Mouse (Mus musculus) hindbrain, embryonic 10.5 days (tissue): Measurements from ENCODE around the gene Gm10306. TPM values are rescaled to one million over a fixed set of nuclear protein-coding genes. Genes with fewer than 3 reads are reported as not detected.

Source experiments
- DNase-seq: peaks from one replicate; pipeline ENCODE4 v3.0.0-alpha.2; 2017; ENCODE audit warnings: low spot score
- H3K27ac ChIP-seq: fragments of 300-500 bp; sonication (generic); 2 replicates; pipeline ENCODE4 v1.5.1; 2016; ENCODE audit warnings: mild to moderate bottlenecking, moderate library complexity
- H3K27me3 ChIP-seq: fragments of 300-500 bp; sonication (generic); 2 replicates; pipeline ENCODE4 v1.6.1; 2016; ENCODE audit warnings: mild to moderate bottlenecking; ENCODE audit not compliant: poor library complexity, insufficient read depth, severe bottlenecking
- H3K36me3 ChIP-seq: fragments of 300-500 bp; sonication (generic); 2 replicates; pipeline ENCODE4 v1.6.1; 2016; ENCODE audit warnings: mild to moderate bottlenecking, moderate library complexity
- H3K4me1 ChIP-seq: fragments of 300-500 bp; sonication (generic); replicated peaks from 2 replicates; pipeline ENCODE4 v1.6.1; 2016; ENCODE audit warnings: mild to moderate bottlenecking
- H3K4me3 ChIP-seq: fragments of 300-500 bp; sonication (generic); 2 replicates; pipeline ENCODE4 v1.5.1; 2016; ENCODE audit warnings: mild to moderate bottlenecking, moderate library complexity
- H3K9me3 ChIP-seq: fragments of 300-500 bp; sonication (generic); 2 replicates; pipeline ENCODE4 v1.6.1; 2016; ENCODE audit warnings: mild to moderate bottlenecking, moderate library complexity
- WGBS: fragments of 180-500 bp; shearing (Covaris S2); methylation state at CpG from one replicate; pipeline ENCODE4 v1.1.7; 2016; 5-methylcytosine and 5-hydroxymethylcytosine counted together
- polyA plus RNA-seq: library from polyadenylated mRNA; unstranded; fragments of >200 nt; fragmentation: Nextera tagmentation; extraction: Ambion mirVana; gene quantifications from 2 replicates; pipeline ENCODE4 v1.2.1, GENCODE M21; 2016

The Gm10306 gene
- polyA plus RNA-seq, 1 experiment from 2014 or later, result not detected

GRCm38 (mm10) chr4:94564297-94564696 lies 8.0 kb downstream of the Gm10306 start:
- peaks cover 7% of the 10 kb centered on the region for H3K4me1 ChIP-seq
- H3K9me3 ChIP-seq, result no peaks in the 10 kb centered on the region
- H3K27ac ChIP-seq, result no peak overlapping the region
- H3K27me3 ChIP-seq, result no peaks in the 10 kb centered on the region
- peaks cover 24% of the 10 kb centered on the region for H3K36me3 ChIP-seq
- no peak overlapping the region for H3K4me3 ChIP-seq
- no peak for DNase-seq

- Histone ChIP-seq H3K27ac (no peak overlapping the region), H3K36me3 (peaks cover 82% of the 10 kb centered on the region), H3K4me1 (no peaks in the 10 kb centered on the region), H3K27me3 (no peaks in the 10 kb centered on the region), H3K9me3 (no peaks in the 10 kb centered on the region), H3K4me3 (no peak overlapping the region)
- no peak for DNase-seq
- 91% methylated on average over 4 of the region's 4 CpGs for WGBS
Measured at GRCm38 (mm10) chr4:94572677-94573076, 16.3 kb downstream of the Gm10306 start.

GRCm38 (mm10) chr4:94591765-94592381 lies 35.5 kb downstream of the Gm10306 start:
- no peaks in the 10 kb centered on the region for H3K27me3 ChIP-seq
- DNase-seq, result no peak
- 87% methylated on average over 4 of the region's 4 CpGs for WGBS

GRCm38 (mm10) chr4:94592709-94593108 lies 36.4 kb downstream of the Gm10306 start:
- Histone ChIP-seq H3K9me3 (no peaks in the 10 kb centered on the region), H3K36me3 (0 out of 2 replicates have a peak, but pooled peaks cover 3% of the 10 kb centered on the region), H3K4me3 (no peak overlapping the region), H3K4me1 (no peaks in the 10 kb centered on the region), H3K27me3 (no peaks in the 10 kb centered on the region), H3K27ac (no peak overlapping the region)
- no peak for DNase-seq

More at GRCm38 (mm10) chr4:94591765-94592381, 35.5 kb downstream of the Gm10306 start:
- Histone ChIP-seq H3K27ac (no peak overlapping the region), H3K4me3 (no peak overlapping the region), H3K9me3 (no peaks in the 10 kb centered on the region), H3K4me1 (no peaks in the 10 kb centered on the region), H3K36me3 (peaks cover 7% of the 10 kb centered on the region; the same call in 1 of the 2 replicates)

- Histone ChIP-seq H3K27ac (no peak overlapping the region), H3K36me3 (peaks cover 2% of the 10 kb centered on the region; the same call in 1 of the 2 replicates), H3K9me3 (no peaks in the 10 kb centered on the region), H3K4me1 (peaks cover 20% of the 10 kb centered on the region), H3K27me3 (no peaks in the 10 kb centered on the region), H3K4me3 (peak overlapping the region; percentile 95; the same call in 1 of the 2 replicates)
- DNase-seq, result no peak
- 90% methylated on average over 4 of the region's 4 CpGs for WGBS
Measured at GRCm38 (mm10) chr4:94601395-94601794, 45.0 kb downstream of the Gm10306 start.

- H3K9me3 ChIP-seq, result no peaks in the 10 kb centered on the region
- WGBS, result under 1% methylated on average over 33 of the region's 33 CpGs
- H3K27me3 ChIP-seq, result no peaks in the 10 kb centered on the region
- peaks cover 2% of the 10 kb centered on the region; the same call in 1 of the 2 replicates for H3K36me3 ChIP-seq
- peak overlapping the region; percentile 95 for H3K4me3 ChIP-seq
- no peak for DNase-seq
- peaks cover 20% of the 10 kb centered on the region for H3K4me1 ChIP-seq
- peak overlapping the region; percentile 96 for H3K27ac ChIP-seq
Measured at GRCm38 (mm10) chr4:94602496-94603030, 46.2 kb downstream of the Gm10306 start.

GRCm38 (mm10) chr4:94603031-94603629 lies 46.8 kb downstream of the Gm10306 start, which contains the start of gene Plaa:
Gene Plaa, minus strand, starts transcription at chr4:94603244.
- under 1% methylated on average over 61 of the region's 61 CpGs for WGBS
- H3K9me3 ChIP-seq, result no peaks in the 10 kb centered on the region
- DNase-seq, result peak; percentile 92
- H3K27me3 ChIP-seq, result no peaks in the 10 kb centered on the region
- peak within 1 kb of the TSS; percentile 96 for H3K27ac ChIP-seq
- H3K36me3 ChIP-seq, result peaks cover 2% of the 10 kb centered on the region; the same call in 1 of the 2 replicates
- H3K4me3 ChIP-seq, result peak within 1 kb of the TSS; percentile 95
- peaks cover 20% of the 10 kb centered on the region for H3K4me1 ChIP-seq

- H3K27ac ChIP-seq, result no peak overlapping the region
- no peaks in the 10 kb centered on the region for H3K9me3 ChIP-seq
- H3K27me3 ChIP-seq, result no peaks in the 10 kb centered on the region
- peaks cover 20% of the 10 kb centered on the region for H3K4me1 ChIP-seq
- H3K36me3 ChIP-seq, result no peaks in the 10 kb centered on the region
- peak overlapping the region; percentile 95; the same call in 1 of the 2 replicates for H3K4me3 ChIP-seq
- 91% methylated on average over 2 of the region's 2 CpGs for WGBS
- no peak for DNase-seq
Measured at GRCm38 (mm10) chr4:94604452-94605019, 48.2 kb downstream of the Gm10306 start.

GRCm38 (mm10) chr4:94605591-94605990 lies 49.2 kb downstream of the Gm10306 start:
- no peaks in the 10 kb centered on the region for H3K27me3 ChIP-seq
- no peak for DNase-seq
- H3K4me3 ChIP-seq, result no peak overlapping the region
- WGBS, result 92% methylated on average over 2 of the region's 2 CpGs
- H3K9me3 ChIP-seq, result no peaks in the 10 kb centered on the region
- no peaks in the 10 kb centered on the region for H3K36me3 ChIP-seq
- H3K27ac ChIP-seq, result no peak overlapping the region
- peaks cover 19% of the 10 kb centered on the region for H3K4me1 ChIP-seq

Other genes starting within 250 kb of the Gm10306 start
- gene Caap1, start 250 bp downstream of the Gm10306 start, polyA plus RNA-seq, result 25.7 and 26.5 TPM in 2 replicates
- 70.1 and 89.9 TPM in 2 replicates for gene Plaa, start 46.7 kb downstream of the Gm10306 start, polyA plus RNA-seq
- 36.7 and 53.1 TPM in 2 replicates for gene Ift74, start 57.9 kb downstream of the Gm10306 start, polyA plus RNA-seq
- gene Lrrc19, start 93.6 kb downstream of the Gm10306 start, polyA plus RNA-seq, result 0.92 and 1.0 TPM in 2 replicates
- gene Tek, start 182.7 kb downstream of the Gm10306 start, polyA plus RNA-seq, result 8.8 TPM in 2 replicates